Mouse (Mus musculus): ENCODE data around the gene Gm20388. TPM values are rescaled to one million over a fixed set of nuclear protein-coding genes. Genes with fewer than 3 reads are reported as not detected.

Gene Gm20388
- polyA plus RNA-seq, 1 experiment from 2014 or later: not detected

GRCm38 (mm10) chr8:119984085-119984484, 73.4 kb downstream of the Gm20388 start:
- Histone ChIP-seq H3K27me3 (ENCODE audit: control insufficient read depth, insufficient read depth, low read length) (no peaks in the 10 kb centered on the region), H3K4me3 (ENCODE audit: control insufficient read depth in 1 of 2, insufficient read depth in 1 of 2, low read depth in 1 of 2, low read length in 2 of 2) (no peak overlapping the region), H3K9ac (ENCODE audit: low read length) (no peak overlapping the region), H3K27ac (replicated peaks in 1 of 2; ENCODE audit: control insufficient read depth in 1 of 2, insufficient read depth in 1 of 2, low read depth in 2 of 2, low read length in 2 of 2) (no peak overlapping the region), H3K4me2 (ENCODE audit: low read length) (no peak overlapping the region), H3K9me3 (ENCODE audit: control insufficient read depth, low read length) (no peaks in the 10 kb centered on the region), H3K4me1 (ENCODE audit: control insufficient read depth in 2 of 2, insufficient read depth in 2 of 2, low read length in 2 of 2) (peaks cover 8 to 13% of the 10 kb centered on the region in 2 experiments), H3K36me3 (ENCODE audit: control insufficient read depth, insufficient read depth, low read length) (no peaks in the 10 kb centered on the region)
- ATAC-seq (ENCODE audit: insufficient number of reproducible peaks, insufficient read depth, low FRiP score, low read depth): no peak

GRCm38 (mm10) chr8:119986174-119986573, 75.5 kb downstream of the Gm20388 start:
- Histone ChIP-seq H3K27ac (replicated peaks in 1 of 2; ENCODE audit: control insufficient read depth in 1 of 2, insufficient read depth in 1 of 2, low read depth in 2 of 2, low read length in 2 of 2) (no peak overlapping the region), H3K36me3 (ENCODE audit: control insufficient read depth, insufficient read depth, low read length) (no peaks in the 10 kb centered on the region), H3K9me3 (ENCODE audit: control insufficient read depth, low read length) (no peaks in the 10 kb centered on the region), H3K27me3 (ENCODE audit: control insufficient read depth, insufficient read depth, low read length) (peaks cover 9% of the 10 kb centered on the region), H3K9ac (ENCODE audit: low read length) (no peak overlapping the region), H3K4me3 (ENCODE audit: control insufficient read depth in 1 of 2, insufficient read depth in 1 of 2, low read depth in 1 of 2, low read length in 2 of 2) (no peak overlapping the region), H3K4me1 (ENCODE audit: control insufficient read depth in 2 of 2, insufficient read depth in 2 of 2, low read length in 2 of 2) (peaks cover 8 to 13% of the 10 kb centered on the region in 2 experiments), H3K4me2 (ENCODE audit: low read length) (no peak overlapping the region)
- WGBS: 58% methylated on average over 5 of the region's 5 CpGs
- no peak for ATAC-seq (ENCODE audit: insufficient number of reproducible peaks, insufficient read depth, low FRiP score, low read depth)

GRCm38 (mm10) chr8:119988087-119988486, 77.4 kb downstream of the Gm20388 start:
- H3K4me1 ChIP-seq (ENCODE audit: control insufficient read depth in 2 of 2, insufficient read depth in 2 of 2, low read length in 2 of 2): peaks cover 14 to 16% of the 10 kb centered on the region in 2 experiments
- 15% methylated on average over 15 of the region's 15 CpGs for whole genome bisulfite sequencing
- peak overlapping the region; percentile 48 for H3K4me2 ChIP-seq (ENCODE audit: low read length)
- H3K9ac ChIP-seq (ENCODE audit: low read length): peak overlapping the region; percentile 34; the same call in 1 of the 2 replicates
- ATAC-seq (ENCODE audit: insufficient number of reproducible peaks, insufficient read depth, low FRiP score, low read depth): peak; percentile 51
- no peaks in the 10 kb centered on the region for H3K36me3 ChIP-seq (ENCODE audit: control insufficient read depth, insufficient read depth, low read length)
- H3K27ac ChIP-seq (replicated peaks in 1 of 2; ENCODE audit: control insufficient read depth in 1 of 2, insufficient read depth in 1 of 2, low read depth in 2 of 2, low read length in 2 of 2): peak overlapping the region in 1 of 2 experiments; percentile 44; a peak in 1 of 4 replicates
- no peaks in the 10 kb centered on the region for H3K9me3 ChIP-seq (ENCODE audit: control insufficient read depth, low read length)
- H3K27me3 ChIP-seq (ENCODE audit: control insufficient read depth, insufficient read depth, low read length): peaks cover 28% of the 10 kb centered on the region
- no peak overlapping the region for H3K4me3 ChIP-seq (ENCODE audit: control insufficient read depth in 1 of 2, insufficient read depth in 1 of 2, low read depth in 1 of 2, low read length in 2 of 2)

GRCm38 (mm10) chr8:119992249-119992648, 81.6 kb downstream of the Gm20388 start, which contains the start of gene Crispld2:
Crispld2 (plus strand) TSS chr8:119992438.
- no peak within 1 kb of the TSS for H3K27ac ChIP-seq (replicated peaks in 1 of 2; ENCODE audit: control insufficient read depth in 1 of 2, insufficient read depth in 1 of 2, low read depth in 2 of 2, low read length in 2 of 2)
- peaks cover 14 to 16% of the 10 kb centered on the region in 2 experiments for H3K4me1 ChIP-seq (ENCODE audit: control insufficient read depth in 2 of 2, insufficient read depth in 2 of 2, low read length in 2 of 2)
- no peak; the same call in 1 of the 2 replicates for ATAC-seq (ENCODE audit: insufficient number of reproducible peaks, insufficient read depth, low FRiP score, low read depth)
- no peak within 1 kb of the TSS for H3K9ac ChIP-seq (ENCODE audit: low read length)
- WGBS: under 1% methylated on average over 25 of the region's 25 CpGs
- H3K4me3 ChIP-seq (ENCODE audit: control insufficient read depth in 1 of 2, insufficient read depth in 1 of 2, low read depth in 1 of 2, low read length in 2 of 2): peak within 1 kb of the TSS; percentile 12 to 38
- no peaks in the 10 kb centered on the region for H3K36me3 ChIP-seq (ENCODE audit: control insufficient read depth, insufficient read depth, low read length)
- H3K9me3 ChIP-seq (ENCODE audit: control insufficient read depth, low read length): no peaks in the 10 kb centered on the region
- H3K4me2 ChIP-seq (ENCODE audit: low read length): peak within 1 kb of the TSS; percentile 40
- H3K27me3 ChIP-seq (ENCODE audit: control insufficient read depth, insufficient read depth, low read length): peaks cover 42% of the 10 kb centered on the region

- H3K9ac ChIP-seq (ENCODE audit: low read length): no peak overlapping the region
- peaks cover 3 to 6% of the 10 kb centered on the region in 2 experiments; a peak in 3 of 4 replicates for H3K4me1 ChIP-seq (ENCODE audit: control insufficient read depth in 2 of 2, insufficient read depth in 2 of 2, low read length in 2 of 2)
- H3K27ac ChIP-seq (replicated peaks in 1 of 2; ENCODE audit: control insufficient read depth in 1 of 2, insufficient read depth in 1 of 2, low read depth in 2 of 2, low read length in 2 of 2): no peak overlapping the region
- no peaks in the 10 kb centered on the region for H3K9me3 ChIP-seq (ENCODE audit: control insufficient read depth, low read length)
- WGBS: 64% methylated on average over 7 of the region's 7 CpGs
- H3K4me2 ChIP-seq (ENCODE audit: low read length): no peak overlapping the region
- no peak for ATAC-seq (ENCODE audit: insufficient number of reproducible peaks, insufficient read depth, low FRiP score, low read depth)
- peaks cover 42% of the 10 kb centered on the region for H3K27me3 ChIP-seq (ENCODE audit: control insufficient read depth, insufficient read depth, low read length)
- H3K4me3 ChIP-seq (ENCODE audit: control insufficient read depth in 1 of 2, insufficient read depth in 1 of 2, low read depth in 1 of 2, low read length in 2 of 2): no peak overlapping the region
- no peaks in the 10 kb centered on the region for H3K36me3 ChIP-seq (ENCODE audit: control insufficient read depth, insufficient read depth, low read length)
Measured at GRCm38 (mm10) chr8:119994114-119994513, 83.5 kb downstream of the Gm20388 start.

GRCm38 (mm10) chr8:119994556-119994955, 83.9 kb downstream of the Gm20388 start:
- no peak for ATAC-seq (ENCODE audit: insufficient number of reproducible peaks, insufficient read depth, low FRiP score, low read depth)
- no peak overlapping the region for H3K4me3 ChIP-seq (ENCODE audit: control insufficient read depth in 1 of 2, insufficient read depth in 1 of 2, low read depth in 1 of 2, low read length in 2 of 2)
- H3K27ac ChIP-seq (replicated peaks in 1 of 2; ENCODE audit: control insufficient read depth in 1 of 2, insufficient read depth in 1 of 2, low read depth in 2 of 2, low read length in 2 of 2): no peak overlapping the region
- H3K9me3 ChIP-seq (ENCODE audit: control insufficient read depth, low read length): no peaks in the 10 kb centered on the region
- H3K36me3 ChIP-seq (ENCODE audit: control insufficient read depth, insufficient read depth, low read length): no peaks in the 10 kb centered on the region
- H3K4me1 ChIP-seq (ENCODE audit: control insufficient read depth in 2 of 2, insufficient read depth in 2 of 2, low read length in 2 of 2): peaks cover 3 to 6% of the 10 kb centered on the region in 2 experiments; a peak in 3 of 4 replicates
- H3K4me2 ChIP-seq (ENCODE audit: low read length): no peak overlapping the region
- 35% methylated on average over 6 of the region's 6 CpGs for WGBS
- no peak overlapping the region for H3K9ac ChIP-seq (ENCODE audit: low read length)
- peaks cover 42% of the 10 kb centered on the region for H3K27me3 ChIP-seq (ENCODE audit: control insufficient read depth, insufficient read depth, low read length)

- H3K4me2 ChIP-seq (ENCODE audit: low read length): no peak overlapping the region
- no peaks in the 10 kb centered on the region for H3K9me3 ChIP-seq (ENCODE audit: control insufficient read depth, low read length)
- H3K27me3 ChIP-seq (ENCODE audit: control insufficient read depth, insufficient read depth, low read length): peaks cover 23% of the 10 kb centered on the region
- no peaks in the 10 kb centered on the region for H3K36me3 ChIP-seq (ENCODE audit: control insufficient read depth, insufficient read depth, low read length)
- ATAC-seq (ENCODE audit: insufficient number of reproducible peaks, insufficient read depth, low FRiP score, low read depth): no peak
- WGBS: 81% methylated on average over 4 of the region's 4 CpGs
- H3K27ac ChIP-seq (replicated peaks in 1 of 2; ENCODE audit: control insufficient read depth in 1 of 2, insufficient read depth in 1 of 2, low read depth in 2 of 2, low read length in 2 of 2): no peak overlapping the region
- peaks cover 0 to 5% of the 10 kb centered on the region in 2 experiments; a peak in 2 of 4 replicates for H3K4me1 ChIP-seq (ENCODE audit: control insufficient read depth in 2 of 2, insufficient read depth in 2 of 2, low read length in 2 of 2)
- H3K9ac ChIP-seq (ENCODE audit: low read length): no peak overlapping the region
- no peak overlapping the region for H3K4me3 ChIP-seq (ENCODE audit: control insufficient read depth in 1 of 2, insufficient read depth in 1 of 2, low read depth in 1 of 2, low read length in 2 of 2)
Measured at GRCm38 (mm10) chr8:119997266-119997665, 86.6 kb downstream of the Gm20388 start.

GRCm38 (mm10) chr8:120000461-120000860, 89.8 kb downstream of the Gm20388 start:
- H3K4me1 ChIP-seq (ENCODE audit: control insufficient read depth in 2 of 2, insufficient read depth in 2 of 2, low read length in 2 of 2): peaks cover 6 to 7% of the 10 kb centered on the region in 2 experiments; a peak in 2 of 4 replicates
- H3K27me3 ChIP-seq (ENCODE audit: control insufficient read depth, insufficient read depth, low read length): no peaks in the 10 kb centered on the region
- WGBS: 35% methylated on average over 8 of the region's 8 CpGs
- H3K36me3 ChIP-seq (ENCODE audit: control insufficient read depth, insufficient read depth, low read length): no peaks in the 10 kb centered on the region
- H3K27ac ChIP-seq (replicated peaks in 1 of 2; ENCODE audit: control insufficient read depth in 1 of 2, insufficient read depth in 1 of 2, low read depth in 2 of 2, low read length in 2 of 2): no peak overlapping the region
- H3K9me3 ChIP-seq (ENCODE audit: control insufficient read depth, low read length): no peaks in the 10 kb centered on the region
- no peak for ATAC-seq (ENCODE audit: insufficient number of reproducible peaks, insufficient read depth, low FRiP score, low read depth)
- no peak overlapping the region for H3K4me3 ChIP-seq (ENCODE audit: control insufficient read depth in 1 of 2, insufficient read depth in 1 of 2, low read depth in 1 of 2, low read length in 2 of 2)
- H3K9ac ChIP-seq (ENCODE audit: low read length): no peak overlapping the region
- no peak overlapping the region for H3K4me2 ChIP-seq (ENCODE audit: low read length)

Measured in heart, embryonic 14.5 days (tissue).